Mouse (Mus musculus) megakaryocyte progenitor cell, adult 5-6 weeks (primary cell): ENCODE results near the gene Lck. TPM values are rescaled to one million over a fixed set of nuclear protein-coding genes. Genes with fewer than 3 reads are reported as not detected.

Source experiments
- ATAC-seq: replicated peaks from 2 replicates; pipeline ENCODE4 v1.8.0; 2016; ENCODE audit warnings: mild to moderate bottlenecking, moderate TSS enrichment, inconsistent platforms; ENCODE audit not compliant: poor library complexity
- total RNA-seq, 2 experiments: library from RNA; stranded (forward) in 1 of 2; stranded (reverse) in 1 of 2; fragments of 157-497, 149-512 nt in 1 of 2; fragments of 200-1000 nt in 1 of 2; gene quantifications; 2 replicates each; pipeline versions ENCODE4 v1.2.3 to v1.2.4; 2015 to 2017

Gene Lck
- total RNA-seq, 2 experiments from 2014 or later = 2.7 to 3.5 TPM

- no peak for ATAC-seq
Observed at GRCm38 (mm10) chr4:129586943-129587342, 13.5 kb upstream of the Lck start.

GRCm38 (mm10) chr4:129585773-129586172, 12.3 kb upstream of the Lck start:
- ATAC-seq = no peak

- ATAC-seq = peak; percentile 84
Observed at GRCm38 (mm10) chr4:129584884-129585608, 11.6 kb upstream of the Lck start.

- no peak for ATAC-seq
Observed at GRCm38 (mm10) chr4:129584370-129584769, 10.9 kb upstream of the Lck start.

GRCm38 (mm10) chr4:129582251-129582650, 8.8 kb upstream of the Lck start:
- no peak for ATAC-seq

- no peak for ATAC-seq
Observed at GRCm38 (mm10) chr4:129580347-129580746, 6.9 kb upstream of the Lck start.

- no peak for ATAC-seq
Observed at GRCm38 (mm10) chr4:129578466-129578865, 5.0 kb upstream of the Lck start, which contains the start of gene Fam167b. Gene Fam167b, minus strand, starts transcription at chr4:129578549.

- ATAC-seq = no peak
Observed at GRCm38 (mm10) chr4:129577688-129578087, 4.2 kb upstream of the Lck start.

- ATAC-seq = peak; percentile 71
Observed at GRCm38 (mm10) chr4:129576863-129577491, 3.5 kb upstream of the Lck start.

GRCm38 (mm10) chr4:129575171-129575844, 1.9 kb upstream of the Lck start:
- ATAC-seq = peak; percentile 73

- ATAC-seq = no peak
Observed at GRCm38 (mm10) chr4:129573093-129573370, 409 bp downstream of the Lck start.

GRCm38 (mm10) chr4:129572236-129573092, 977 bp downstream of the Lck start:
- no peak for ATAC-seq

- ATAC-seq = no peak
Observed at GRCm38 (mm10) chr4:129571551-129572084, 1.8 kb downstream of the Lck start.

GRCm38 (mm10) chr4:129570028-129570427, 3.4 kb downstream of the Lck start:
- ATAC-seq = no peak

GRCm38 (mm10) chr4:129568366-129568765, 5.1 kb downstream of the Lck start:
- no peak for ATAC-seq

GRCm38 (mm10) chr4:129565139-129565538, 8.3 kb downstream of the Lck start:
- ATAC-seq = no peak

GRCm38 (mm10) chr4:129563718-129564117, 9.7 kb downstream of the Lck start:
- ATAC-seq = no peak

- no peak for ATAC-seq
Observed at GRCm38 (mm10) chr4:129561184-129561583, 12.3 kb downstream of the Lck start.

GRCm38 (mm10) chr4:129558321-129558955, 15.0 kb downstream of the Lck start:
- no peak for ATAC-seq

- ATAC-seq = peak; percentile 17
Observed at GRCm38 (mm10) chr4:129557256-129557808, 16.1 kb downstream of the Lck start.
